Mouse (Mus musculus) CH12.LX (cell line): ENCODE measurements around the gene Pex19. TPM values are rescaled to one million over a fixed set of nuclear protein-coding genes. Genes with fewer than 3 reads are reported as not detected.

ENCODE experiments used
- DNase-seq: peaks from one replicate; pipeline ENCODE4 v3.0.0-alpha.2; 2013; ENCODE audit errors: extremely low read depth
- H3K27ac ChIP-seq: 2 replicates; pipeline ENCODE4 v1.5.1; 2012; ENCODE audit warnings: low read depth, mild to moderate bottlenecking, control low read depth, moderate library complexity; ENCODE audit not compliant: insufficient read depth
- H3K27me3 ChIP-seq: replicated peaks from 2 replicates; pipeline ENCODE3; 2012; ENCODE audit warnings: inconsistent platforms
- H3K36me3 ChIP-seq, 2 experiments: replicated peaks in 1 of 2; 2 replicates each; pipeline versions ENCODE3 to v1.6.1; 2012; ENCODE audit warnings: inconsistent platforms in 1 of 2, low read length in 1 of 2, mild to moderate bottlenecking in 1 of 2, mixed read lengths in 1 of 2, moderate library complexity in 1 of 2; ENCODE audit not compliant: control insufficient read depth in 1 of 2, insufficient read depth in 1 of 2
- H3K4me1 ChIP-seq, 2 experiments: 2 replicates each; pipeline ENCODE4 v1.6.1; 2012; ENCODE audit warnings: inconsistent platforms in 1 of 2, moderate library complexity in 1 of 2; ENCODE audit not compliant: insufficient read depth in 2 of 2, control insufficient read depth in 1 of 2
- H3K4me2 ChIP-seq: 2 replicates; pipeline ENCODE4 v1.6.1; 2012; ENCODE audit warnings: low read depth, mild to moderate bottlenecking, control low read depth; ENCODE audit not compliant: poor library complexity, insufficient read depth, severe bottlenecking
- H3K4me3 ChIP-seq, 3 experiments: fragments of 150-350 bp in 1 of 3; sonication (generic) in 1 of 3; replicated peaks in 1 of 3; 2 replicates each; pipeline versions ENCODE3 to v1.5.1; 2011 to 2012; ENCODE audit warnings: low read depth in 2 of 3, low read length in 2 of 3, mild to moderate bottlenecking in 2 of 3, moderate library complexity in 2 of 3, control low read depth in 1 of 3, improper control_type of control experiment in 1 of 3, inconsistent platforms in 1 of 3, mixed read lengths in 1 of 3; ENCODE audit not compliant: poor library complexity in 1 of 3
- H3K79me2 ChIP-seq: replicated peaks from 2 replicates; pipeline ENCODE4 v1.6.1; 2012; ENCODE audit warnings: mild to moderate bottlenecking, moderate library complexity; ENCODE audit not compliant: control insufficient read depth, poor library complexity, insufficient read depth, severe bottlenecking; ENCODE audit errors: extremely low read depth
- H3K9ac ChIP-seq: 2 replicates; pipeline ENCODE4 v1.6.1; 2012; ENCODE audit warnings: low read depth, mild to moderate bottlenecking, control low read depth, moderate library complexity; ENCODE audit not compliant: insufficient read depth
- H3K9me3 ChIP-seq: replicated peaks from 2 replicates; pipeline ENCODE3; 2012; ENCODE audit warnings: low read length, inconsistent platforms, mixed read lengths
- CHD2 ChIP-seq: IDR thresholded peaks from 2 replicates; pipeline ENCODE4 v1.6.1; 2011; ENCODE audit warnings: low read length, improper control_type of control experiment
- CTCF ChIP-seq, 2 experiments: IDR thresholded peaks in 1 of 2; conservative IDR thresholded peaks in 1 of 2; 2 replicates each; pipeline ENCODE4 v1.5.1; 2011 to 2012; ENCODE audit warnings: low read depth in 2 of 2, low read length in 2 of 2, improper control_type of control experiment in 1 of 2, inconsistent platforms in 1 of 2, mild to moderate bottlenecking in 1 of 2, moderate library complexity in 1 of 2
- ETS1 ChIP-seq: conservative IDR thresholded peaks from 2 replicates; pipeline ENCODE4 v1.6.1; 2012; ENCODE audit warnings: low read depth, mild to moderate bottlenecking, inconsistent platforms, low read length, improper control_type of control experiment, moderate library complexity
- GABPA ChIP-seq: IDR thresholded peaks from 2 replicates; pipeline ENCODE4 v1.6.1; 2012; ENCODE audit warnings: low read depth, low read length, improper control_type of control experiment, inconsistent platforms; ENCODE audit not compliant: insufficient replicate concordance
- MAFK ChIP-seq: IDR thresholded peaks from 2 replicates; pipeline ENCODE4 v1.6.1; 2011; ENCODE audit warnings: low read length, improper control_type of control experiment; ENCODE audit not compliant: insufficient replicate concordance
- MEF2A ChIP-seq: IDR thresholded peaks from 2 replicates; pipeline ENCODE4 v1.6.1; 2014; ENCODE audit warnings: low read depth, mild to moderate bottlenecking, inconsistent platforms, low read length, improper control_type of control experiment, borderline replicate concordance
- POLR2A ChIP-seq: IDR thresholded peaks from 2 replicates; pipeline ENCODE4 v1.6.1; 2011; ENCODE audit warnings: low read depth, mild to moderate bottlenecking, improper control_type of control experiment, low read length
- RAD21 ChIP-seq: IDR thresholded peaks from 2 replicates; pipeline ENCODE4 v1.6.1; 2011; ENCODE audit warnings: low read depth, mild to moderate bottlenecking, low read length, improper control_type of control experiment, moderate library complexity
- SMC3 ChIP-seq: IDR thresholded peaks from 2 replicates; pipeline ENCODE4 v1.6.1; 2011; ENCODE audit warnings: low read depth, low read length, improper control_type of control experiment
- TBP ChIP-seq: conservative IDR thresholded peaks from 2 replicates; pipeline ENCODE4 v1.6.1; 2011; ENCODE audit warnings: low read depth, low read length, improper control_type of control experiment
- USF1 ChIP-seq: IDR thresholded peaks from 2 replicates; pipeline ENCODE4 v1.6.1; 2014; ENCODE audit warnings: low read depth, mild to moderate bottlenecking, inconsistent platforms, low read length, improper control_type of control experiment
- USF2 ChIP-seq: conservative IDR thresholded peaks from 2 replicates; pipeline ENCODE4 v1.6.1; 2011; ENCODE audit warnings: low read depth, low read length, improper control_type of control experiment
- dilution Hi-C: fragments of 300-500 bp; cut with MboI; formaldehyde crosslinking; loops from 2 replicates; pipeline ENCODE4 v1.14.3; 2020; ENCODE audit warnings: low sequenced_read_pairs; ENCODE audit not compliant: extremely low pct_unique_long_range_greater_than_20kb, extremely low pct_ligation_motif_present
- in situ Hi-C: fragments of 300-500 bp; cut with MboI; formaldehyde crosslinking; loops from 3 replicates; pipeline ENCODE4 v1.14.3; 2019; ENCODE audit warnings: low sequenced_read_pairs, low pct_ligation_motif_present, low pct_unique_long_range_greater_than_20kb, mixed read lengths
- polyA plus RNA-seq: library from polyadenylated mRNA; unstranded; fragments of >175 nt; gene quantifications from 2 replicates; pipeline ENCODE4 v1.2.1, GENCODE M21; 2012; ENCODE audit warnings: low read depth; ENCODE audit not compliant: insufficient read length
- total RNA-seq, 2 experiments: library from RNA; depleted of rRNA; stranded (reverse); fragments of 300-350 nt in 1 of 2; fragments of >200 nt in 1 of 2; gene quantifications; 2 replicates each; pipeline ENCODE4 v1.2.3; 2012 to 2014

Pex19 gene
- total and polyA plus RNA-seq, 3 experiments, result 43.5 to 58.2 (median 53.6) TPM

- peaks cover 13 to 62% of the 10 kb centered on the region in 2 experiments for H3K36me3 ChIP-seq
- in situ Hi-C loops (loop anchor here (5.0 kb wide), 1 partner anchor 92 kb away; no protein-coding TSS in a partner anchor), dilution Hi-C loops (no loop called here)
These were observed 34.0 kb downstream of the Pex19 start for GRCm38 (mm10) chr1:172160508-172160907.

GRCm38 (mm10) chr1:172162009-172162408 lies 35.5 kb downstream of the Pex19 start:
- in situ Hi-C loops, result loop anchor here (5.0 kb wide), 1 partner anchor 90 kb away; no protein-coding TSS in a partner anchor
- Histone ChIP-seq H3K36me3 (peaks cover 23 to 66% of the 10 kb centered on the region in 2 experiments), H3K9me3 (no peaks in the 10 kb centered on the region), H3K27ac (no peak overlapping the region), H3K9ac (no peak overlapping the region), H3K4me2 (no peak overlapping the region), H3K4me1 (peaks cover 0 to 45% of the 10 kb centered on the region in 2 experiments; a peak in 2 of 4 replicates), H3K79me2 (peaks cover 31% of the 10 kb centered on the region), H3K4me3 (no peak overlapping the region), H3K27me3 (no peaks in the 10 kb centered on the region)
- DNase-seq, result peak; percentile 41
- no peak for TF ChIP-seq USF1
- no peak for TF ChIP-seq POLR2A
- TF ChIP-seq MEF2A, result no peak
- TF ChIP-seq GABPA, result no peak
- TF ChIP-seq SMC3, result peak; percentile 59
- no peak for TF ChIP-seq ETS1
- peak; percentile 22 to 76; a peak in 2 of 4 replicates for TF ChIP-seq CTCF (conservative IDR thresholded peaks at IDR 0.05 in 1 of 2, IDR thresholded peaks at IDR 0.05 in 1 of 2; ENCODE audit: low read depth in 2 of 2, low read length in 2 of 2)
- TF ChIP-seq RAD21, result peak; percentile 64
- TF ChIP-seq MAFK, result no peak
- TF ChIP-seq USF2, result no peak
- dilution Hi-C loops, result no loop called here

More at GRCm38 (mm10) chr1:172160508-172160907, 34.0 kb downstream of the Pex19 start:
- Histone ChIP-seq H3K4me1 (peaks cover 0 to 45% of the 10 kb centered on the region in 2 experiments; a peak in 2 of 4 replicates), H3K27ac (no peak overlapping the region), H3K9ac (no peak overlapping the region), H3K4me2 (no peak overlapping the region), H3K27me3 (no peaks in the 10 kb centered on the region)
- DNase-seq, result no peak
- TF ChIP-seq USF2 (no peak), TBP (no peak)
- TF ChIP-seq, all 38 proteins: peak for 0
- Histone ChIP-seq H3K9me3 (no peaks in the 10 kb centered on the region), H3K4me3 (no peak overlapping the region), H3K79me2 (peaks cover 39% of the 10 kb centered on the region)

GRCm38 (mm10) chr1:172162959-172163358 lies 36.4 kb downstream of the Pex19 start:
- no peak overlapping the region for H3K4me2 ChIP-seq
- no peak overlapping the region for H3K27ac ChIP-seq
- peaks cover 31% of the 10 kb centered on the region for H3K79me2 ChIP-seq
- dilution Hi-C loops (no loop called here), in situ Hi-C loops (loop anchor here (5.0 kb wide), 1 partner anchor 89 kb away; no protein-coding TSS in a partner anchor)
- H3K36me3 ChIP-seq, result peaks cover 31 to 76% of the 10 kb centered on the region in 2 experiments
- TF ChIP-seq POLR2A, result no peak
- TF ChIP-seq CHD2, result no peak
- H3K4me1 ChIP-seq, result peaks cover 0 to 45% of the 10 kb centered on the region in 2 experiments; a peak in 2 of 4 replicates
- H3K27me3 ChIP-seq, result no peaks in the 10 kb centered on the region
- H3K9me3 ChIP-seq, result no peaks in the 10 kb centered on the region
- DNase-seq, result no peak
- no peak overlapping the region for H3K4me3 ChIP-seq
- no peak overlapping the region for H3K9ac ChIP-seq
